Mouse (Mus musculus): ENCODE results near the gene Ripor3. TPM values are rescaled to one million over a fixed set of nuclear protein-coding genes. Genes with fewer than 3 reads are reported as not detected.

Ripor3 gene
- 3.3 and 6.0 TPM in 2 replicates for polyA plus RNA-seq (2012; rRNA removed)

GRCm38 (mm10) chr2:168009936-168010668, at the start of gene Ripor3:
Ripor3 (minus strand) TSS chr2:168010618.

GRCm38 (mm10) chr2:167931985-167932726, 78.3 kb downstream of the Ripor3 start, which contains the start of gene Ptpn1:
Ptpn1 (plus strand) TSS chr2:167932057.

Other genes with a start within 250 kb of the Ripor3 start
- 40.4 and 64.7 TPM in 2 replicates for gene Ptpn1, start 78.6 kb downstream of the Ripor3 start, polyA plus RNA-seq (2012; rRNA removed)
- 6.7 and 6.9 TPM in 2 replicates for gene Pard6b, start 70.4 kb upstream of the Ripor3 start, polyA plus RNA-seq (2012; rRNA removed)
- 62.4 and 98.6 TPM in 2 replicates for gene Adnp, start 196.5 kb upstream of the Ripor3 start, polyA plus RNA-seq (2012; rRNA removed)
- gene Gm20716, start 219.7 kb upstream of the Ripor3 start, polyA plus RNA-seq (2012; rRNA removed), result 25.4 and 32.7 TPM in 2 replicates
- 18.0 and 26.2 TPM in 2 replicates for gene Dpm1, start 220.0 kb upstream of the Ripor3 start, polyA plus RNA-seq (2012; rRNA removed)
- gene Mocs3, start 220.0 kb upstream of the Ripor3 start, polyA plus RNA-seq (2012; rRNA removed), result 9.4 and 11.3 TPM in 2 replicates